Mouse (Mus musculus): ENCODE results near the gene Plekhg4.

DNA sequence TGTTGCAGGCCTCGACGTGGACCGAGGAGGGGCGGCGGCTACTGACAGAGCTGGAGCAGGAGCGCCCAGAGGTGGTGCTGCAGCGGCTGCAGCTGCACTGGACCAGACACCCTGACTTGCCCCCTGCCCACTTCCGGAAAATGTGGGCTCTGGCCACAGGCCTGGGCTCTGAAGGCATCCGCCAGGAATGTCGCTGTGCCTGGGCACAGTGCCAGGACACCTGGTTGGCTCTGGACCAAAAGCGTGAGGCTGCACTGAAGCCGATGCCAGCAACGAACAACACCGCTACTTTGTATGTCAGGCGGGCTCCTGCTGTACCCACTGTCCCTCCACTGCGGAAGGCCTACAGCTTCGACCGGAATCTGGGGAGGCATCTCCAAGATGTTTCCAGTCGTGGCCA lies 5.6 kb downstream of the Plekhg4 start:
- TF ChIP-seq POLR2A (IDR thresholded peaks at IDR 0.05; ENCODE audit: insufficient read depth, low read depth, low read length) (no peak), CTCF (IDR thresholded peaks at IDR 0.05; ENCODE audit: insufficient read depth, low read depth, low read length) (no peak)

All from olfactory bulb, adult 2 months (tissue).